In genomic region chr10:8009855-8010254, GRCm38 (mm10) we compare ENCODE assay signal across 24 mouse cellular contexts. TPM values are rescaled to one million over a fixed set of nuclear protein-coding genes. Genes with fewer than 3 reads are reported as not detected.
DNase-seq lines count a peak whose midpoint lies in the region; ATAC-seq and TF ChIP-seq lines count a peak whose summit lies in the region.
"Had no signal": no experiment of that assay in that cellular context is flagged by ENCODE, and none has a peak within 500 bp of the region (broad histone marks: within the 10 kb centered on the region; RNA-seq: fewer than 3 reads in every experiment).

No protein-coding gene starts in this region.

- H3K27ac ChIP-seq in liver, postnatal 0 days (ENCODE audit: low read depth): no peak overlapping the region
- no peak overlapping the region for H3K27ac ChIP-seq in liver, embryonic 12.5 days
- no peak overlapping the region for H3K27ac ChIP-seq in CH12.LX (ENCODE audit: insufficient read depth, low read depth)
- H3K27ac ChIP-seq: forebrain, embryonic 13.5 days; hindbrain, embryonic 12.5 days; limb, embryonic 12.5 days had no signal

- H3K9me3 ChIP-seq in liver, postnatal 0 days (ENCODE audit: low read length): no peaks in the 10 kb centered on the region
- no peaks in the 10 kb centered on the region for H3K9me3 ChIP-seq in liver, embryonic 12.5 days (replicated peaks)
- H3K9me3 ChIP-seq in CH12.LX (replicated peaks; ENCODE audit: low read length): no peaks in the 10 kb centered on the region
- H3K9me3 ChIP-seq: forebrain, embryonic 13.5 days; G1E; hindbrain, embryonic 12.5 days; limb, embryonic 12.5 days had no signal

- no peak for TF ChIP-seq RAD21 in CH12.LX (IDR thresholded peaks at IDR 0.05; ENCODE audit: low read depth, low read length)

- H3K9ac ChIP-seq in liver, postnatal 0 days (replicated peaks): no peak overlapping the region
- no peak overlapping the region for H3K9ac ChIP-seq in liver, embryonic 12.5 days
- H3K9ac ChIP-seq in CH12.LX (ENCODE audit: insufficient read depth, low read depth): no peak overlapping the region
- H3K9ac ChIP-seq: forebrain, embryonic 13.5 days; hindbrain, embryonic 12.5 days; limb, embryonic 12.5 days had no signal

- no peak for TF ChIP-seq EP300 in liver, postnatal 0 days (IDR thresholded peaks at IDR 0.05; ENCODE audit: low read depth)
- TF ChIP-seq EP300 in CH12.LX (IDR thresholded peaks at IDR 0.05; ENCODE audit: low read length): peak; percentile 77

- no peaks in the 10 kb centered on the region for H3K36me3 ChIP-seq in liver, postnatal 0 days (replicated peaks; ENCODE audit: insufficient read depth, low read length)
- H3K36me3 ChIP-seq in liver, embryonic 12.5 days: no peaks in the 10 kb centered on the region
- no peaks in the 10 kb centered on the region for H3K36me3 ChIP-seq in CH12.LX (replicated peaks in 1 of 2; ENCODE audit: control insufficient read depth in 1 of 2, insufficient read depth in 1 of 2, low read length in 1 of 2)
- H3K36me3 ChIP-seq: G1E; hindbrain, embryonic 12.5 days; limb, embryonic 12.5 days had no signal

- no peak for TF ChIP-seq POLR2A in CH12.LX (IDR thresholded peaks at IDR 0.05; ENCODE audit: low read depth, low read length)

- H3K27me3 ChIP-seq in liver, postnatal 0 days (ENCODE audit: insufficient read depth, low read length): no peaks in the 10 kb centered on the region
- no peaks in the 10 kb centered on the region for H3K27me3 ChIP-seq in liver, embryonic 12.5 days (replicated peaks)
- no peaks in the 10 kb centered on the region for H3K27me3 ChIP-seq in CH12.LX (replicated peaks)
- H3K27me3 ChIP-seq: forebrain, embryonic 13.5 days; hindbrain, embryonic 12.5 days; limb, embryonic 12.5 days had no signal

- no peak overlapping the region for H3K4me2 ChIP-seq in liver, postnatal 0 days (ENCODE audit: low read depth, low read length)
- no peak overlapping the region for H3K4me2 ChIP-seq in liver, embryonic 12.5 days
- no peak overlapping the region for H3K4me2 ChIP-seq in CH12.LX (ENCODE audit: insufficient read depth, low read depth, poor library complexity, severe bottlenecking)
- H3K4me2 ChIP-seq: forebrain, embryonic 13.5 days; hindbrain, embryonic 12.5 days; limb, embryonic 12.5 days had no signal

- peak; percentile 70 for ATAC-seq in liver, postnatal 0 days
- ATAC-seq in liver, embryonic 12.5 days: no peak
- peak; percentile 63 for ATAC-seq in common myeloid progenitor, adult 5-6 weeks (replicated peaks; ENCODE audit: low read depth, poor library complexity, severe bottlenecking)
- ATAC-seq: activated CD4-positive, CD25-positive, alpha-beta regulatory T cell, adult 4 months; CD4-positive, CD25-positive, alpha-beta regulatory T cell, adult 4 months; forebrain, embryonic 13.5 days had no signal

- in situ Hi-C loops in CH12.LX (cut with MboI; ENCODE audit: low pct_ligation_motif_present, low pct_unique_long_range_greater_than_20kb, low sequenced_read_pairs): no loop called here

- WGBS in liver, postnatal 0 days (ENCODE audit: insufficient replicate concordance): 33% methylated on average over 1 of the region's 1 CpGs
- 45% methylated on average over 1 of the region's 1 CpGs for WGBS in liver, embryonic 12.5 days (ENCODE audit: insufficient replicate concordance)

- H3K79me2 ChIP-seq in CH12.LX (replicated peaks; ENCODE audit: control insufficient read depth, extremely low read depth, insufficient read depth, poor library complexity, severe bottlenecking): no peaks in the 10 kb centered on the region

- no peak for DNase-seq in liver, postnatal 0 days
- DNase-seq in CH12.LX (ENCODE audit: extremely low read depth): peak; percentile 62
- DNase-seq in monocyte, adult 2 months (ENCODE audit: low read depth in 1 of 2, low spot score in 2 of 2): peak; percentile 30 to 42
- DNase-seq in cerebellum, postnatal 14 days: no peak
- DNase-seq in thymus, postnatal 10 days (ENCODE audit: low spot score in 2 of 2): no peak
- DNase-seq: adrenal gland, postnatal 25 days; cerebellum, adult 18-20 months; gastrocnemius, postnatal 10 days; kidney, adult 9 months; kidney, postnatal 36 days; lung, adult 18-20 months; lung, postnatal 36 days; midbrain, embryonic 14.5 days; right cerebral cortex, postnatal 4 days; thymus, postnatal 36 days had no signal

- no peak overlapping the region for H3K4me3 ChIP-seq in liver, postnatal 0 days (ENCODE audit: low read depth, low read length)
- no peak overlapping the region for H3K4me3 ChIP-seq in liver, embryonic 12.5 days
- H3K4me3 ChIP-seq in CH12.LX (replicated peaks in 1 of 3; ENCODE audit: low read depth in 2 of 3, low read length in 2 of 3, poor library complexity in 1 of 3): no peak overlapping the region
- H3K4me3 ChIP-seq: erythroblast, embryonic 14.5 days; forebrain, embryonic 13.5 days; hindbrain, embryonic 12.5 days; limb, embryonic 12.5 days had no signal

- H3K4me1 ChIP-seq in liver, postnatal 0 days (ENCODE audit: insufficient read depth): peaks cover 13% of the 10 kb centered on the region
- peaks cover 33% of the 10 kb centered on the region for H3K4me1 ChIP-seq in liver, embryonic 12.5 days
- H3K4me1 ChIP-seq in CH12.LX (ENCODE audit: control insufficient read depth in 1 of 2, insufficient read depth in 2 of 2): peaks cover 16 to 37% of the 10 kb centered on the region in 2 experiments
- H3K4me1 ChIP-seq: hindbrain, embryonic 12.5 days had no signal

- dilution Hi-C loops in CH12.LX (cut with MboI; ENCODE audit: extremely low pct_ligation_motif_present, extremely low pct_unique_long_range_greater_than_20kb, low sequenced_read_pairs): no loop called here

- no peak for TF ChIP-seq CTCF in liver, postnatal 0 days (IDR thresholded peaks at IDR 0.05; ENCODE audit: low read depth)
- TF ChIP-seq CTCF in CH12.LX (conservative IDR thresholded peaks at IDR 0.05 in 1 of 2, IDR thresholded peaks at IDR 0.05 in 1 of 2; ENCODE audit: low read depth in 2 of 2, low read length in 2 of 2): no peak

TF ChIP-seq in CH12.LX, 34 proteins besides CTCF, POLR2A, EP300 and RAD21:
- TF ChIP-seq KAT2A (IDR thresholded peaks at IDR 0.05; ENCODE audit: insufficient replicate concordance, low read length): no peak
- TF ChIP-seq ELF1 (IDR thresholded peaks at IDR 0.05; ENCODE audit: low read depth, low read length): 0 out of 2 replicates have a peak, but pooled peaks have one; percentile 16
- TF ChIP-seq BHLHE40 (IDR thresholded peaks at IDR 0.05; ENCODE audit: low read depth, low read length): peak; percentile 63; the same call in 1 of the 2 replicates
- peak; percentile 18; the same call in 1 of the 2 replicates for TF ChIP-seq ETS1 (conservative IDR thresholded peaks at IDR 0.05; ENCODE audit: low read depth, low read length)
- peak; percentile 79 for TF ChIP-seq IRF4 (IDR thresholded peaks at IDR 0.05; ENCODE audit: low read depth, low read length)

RNA-seq across cellular contexts. Expression of gene Tab2, which starts 53.8 kb away (rescaled TPM):
- 11.8 and 12.9 TPM in 2 replicates for polyA plus RNA-seq in liver, postnatal 0 days (2015; fragmentation: Nextera tagmentation; extraction: Ambion mirVana)
- polyA plus RNA-seq in liver, embryonic 12.5 days (2016; fragmentation: Nextera tagmentation; extraction: Ambion mirVana): 11.4 and 11.8 TPM in 2 replicates
- total RNA-seq in CH12.LX (2012; rRNA removed): 12.7 and 13.7 TPM in 2 replicates
- 30.4 and 30.9 TPM in 2 replicates for total RNA-seq in CH12.LX (2014; rRNA removed)
- 34.1 and 43.5 TPM in 2 replicates for polyA plus RNA-seq in CH12.LX (2012; ENCODE audit: insufficient read length, low read depth)
- total RNA-seq in common myeloid progenitor, adult 5-6 weeks (2017): 89.2 and 103 TPM in 2 replicates

Comparison
In these comparisons a context has a peak if more than half of its experiments do, and no peak if none do; other contexts are left out.
1. DNase-seq: peak in CH12.LX (single experiment) and monocyte, adult 2 months (2 of 2); none in liver, postnatal 0 days (single experiment), cerebellum, postnatal 14 days (0 of 2) and thymus, postnatal 10 days (0 of 2).